Mouse (Mus musculus) embryonic facial prominence, embryonic 15.5 days (tissue): ENCODE measurements around the gene Rag2. TPM values are rescaled to one million over a fixed set of nuclear protein-coding genes. Genes with fewer than 3 reads are reported as not detected.

Source experiments
- ATAC-seq: fragments of 200-750 bp; cut with Nextera tagmentation; 2 replicates; pipeline ENCODE4 v1.8.0; 2017; ENCODE audit warnings: low read depth, moderate TSS enrichment; ENCODE audit not compliant: insufficient number of reproducible peaks, low FRiP score, low TSS enrichment
- H3K27ac ChIP-seq: fragments of 300-500 bp; sonication (generic); replicated peaks from 2 replicates; pipeline ENCODE4 v1.5.1; 2015; ENCODE audit warnings: mild to moderate bottlenecking, inconsistent platforms
- H3K27me3 ChIP-seq: fragments of 300-500 bp; sonication (generic); 2 replicates; pipeline ENCODE4 v1.6.1; 2015; ENCODE audit warnings: inconsistent platforms
- H3K36me3 ChIP-seq: fragments of 300-500 bp; sonication (generic); 2 replicates; pipeline ENCODE4 v1.6.1; 2015; ENCODE audit warnings: mild to moderate bottlenecking, inconsistent platforms
- H3K4me1 ChIP-seq: fragments of 300-500 bp; sonication (generic); 2 replicates; pipeline ENCODE4 v1.6.1; 2015; ENCODE audit warnings: inconsistent platforms
- H3K4me2 ChIP-seq: fragments of 300-500 bp; sonication (generic); replicated peaks from 2 replicates; pipeline ENCODE4 v1.6.1; 2015; ENCODE audit warnings: mild to moderate bottlenecking, inconsistent platforms
- H3K4me3 ChIP-seq: fragments of 300-500 bp; sonication (generic); replicated peaks from 2 replicates; pipeline ENCODE4 v1.5.1; 2015; ENCODE audit warnings: mild to moderate bottlenecking, inconsistent platforms
- H3K9ac ChIP-seq: fragments of 300-500 bp; sonication (generic); 2 replicates; pipeline ENCODE4 v1.6.1; 2015; ENCODE audit warnings: inconsistent platforms
- H3K9me3 ChIP-seq: fragments of 300-500 bp; sonication (generic); replicated peaks from 2 replicates; pipeline ENCODE4 v1.6.1; 2016; ENCODE audit warnings: inconsistent platforms
- WGBS: fragments of 180-500 bp; shearing (Covaris S2); methylation state at CpG from one replicate; pipeline ENCODE4 v1.1.7; 2015; 5-methylcytosine and 5-hydroxymethylcytosine counted together
- polyA plus RNA-seq: library from polyadenylated mRNA; unstranded; fragments of >200 nt; fragmentation: Nextera tagmentation; extraction: Ambion mirVana; gene quantifications from 2 replicates; pipeline ENCODE4 v1.2.1, GENCODE M21; 2015

Rag2 gene
- polyA plus RNA-seq, 1 experiment from 2014 or later, result 0.11 TPM

- no peaks in the 10 kb centered on the region for H3K9me3 ChIP-seq
- H3K27ac ChIP-seq, result no peak overlapping the region
- no peak overlapping the region for H3K9ac ChIP-seq
- H3K4me3 ChIP-seq, result no peak overlapping the region
- H3K4me2 ChIP-seq, result no peak overlapping the region
- no peaks in the 10 kb centered on the region for H3K36me3 ChIP-seq
- H3K4me1 ChIP-seq, result peaks cover 13% of the 10 kb centered on the region
- WGBS, result 43% methylated on average over 13 of the region's 13 CpGs
- 0 out of 2 replicates have a peak, but pooled peaks have one; percentile 47 for ATAC-seq
- no peaks in the 10 kb centered on the region for H3K27me3 ChIP-seq
Measured at GRCm38 (mm10) chr2:101598190-101599181, 26.0 kb upstream of the Rag2 start.

GRCm38 (mm10) chr2:101600703-101601102 is 23.8 kb upstream of the Rag2 start:
- H3K4me2 ChIP-seq, result no peak overlapping the region
- H3K9me3 ChIP-seq, result no peaks in the 10 kb centered on the region
- no peak overlapping the region for H3K9ac ChIP-seq
- H3K4me3 ChIP-seq, result no peak overlapping the region
- WGBS, result 5% methylated on average over 8 of the region's 8 CpGs
- H3K27me3 ChIP-seq, result no peaks in the 10 kb centered on the region
- no peaks in the 10 kb centered on the region for H3K36me3 ChIP-seq
- peak; percentile 29; the same call in 1 of the 2 replicates for ATAC-seq
- peak overlapping the region; percentile 76 for H3K27ac ChIP-seq
- H3K4me1 ChIP-seq, result peaks cover 13% of the 10 kb centered on the region

- H3K4me1 ChIP-seq, result peaks cover 13% of the 10 kb centered on the region
- H3K9ac ChIP-seq, result no peak overlapping the region
- no peaks in the 10 kb centered on the region for H3K36me3 ChIP-seq
- no peak overlapping the region for H3K27ac ChIP-seq
- 84% methylated on average over 1 of the region's 1 CpGs for WGBS
- no peaks in the 10 kb centered on the region for H3K9me3 ChIP-seq
- no peaks in the 10 kb centered on the region for H3K27me3 ChIP-seq
- H3K4me2 ChIP-seq, result no peak overlapping the region
- no peak for ATAC-seq
- H3K4me3 ChIP-seq, result no peak overlapping the region
Measured at GRCm38 (mm10) chr2:101603099-101603498, 21.4 kb upstream of the Rag2 start.

DNA sequence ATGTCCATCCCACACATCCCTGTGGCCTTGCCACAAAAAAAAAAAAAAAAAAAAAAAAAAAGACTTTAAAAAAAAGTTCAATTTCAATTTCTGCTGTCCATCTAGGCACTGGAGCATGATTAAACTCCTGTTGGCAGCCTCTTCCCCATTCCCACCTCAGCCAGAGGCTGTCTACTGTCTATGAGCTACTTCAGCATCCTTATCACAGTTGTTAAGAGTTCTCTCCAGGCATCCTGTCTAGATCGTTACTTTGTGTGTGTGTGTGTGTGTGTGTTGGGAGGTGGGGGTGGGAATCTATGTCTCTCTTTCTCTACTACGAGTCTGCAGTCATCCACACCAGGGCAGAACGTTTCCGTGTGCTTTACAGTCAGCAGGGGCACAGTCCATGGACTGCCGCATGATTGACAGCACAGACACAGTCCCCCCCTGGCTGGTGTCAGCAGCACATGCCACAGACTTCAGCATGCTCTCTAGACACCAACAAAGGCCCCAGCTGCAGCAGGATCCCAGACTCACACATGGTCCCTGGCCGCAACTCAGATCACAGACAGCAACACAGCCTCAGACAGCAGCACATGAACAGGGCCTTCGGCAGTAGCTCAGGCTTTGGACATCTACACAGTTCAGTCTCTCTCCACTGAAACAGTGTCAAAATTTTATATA is 16.2 kb upstream of the Rag2 start:
- H3K9ac ChIP-seq, result no peak overlapping the region
- H3K4me3 ChIP-seq, result no peak overlapping the region
- no peaks in the 10 kb centered on the region for H3K9me3 ChIP-seq
- H3K27ac ChIP-seq, result no peak overlapping the region
- 48% methylated on average over 7 of the region's 7 CpGs for WGBS
- no peaks in the 10 kb centered on the region for H3K36me3 ChIP-seq
- no peak for ATAC-seq
- no peaks in the 10 kb centered on the region for H3K27me3 ChIP-seq
- H3K4me2 ChIP-seq, result no peak overlapping the region
- no peaks in the 10 kb centered on the region for H3K4me1 ChIP-seq

- no peak overlapping the region for H3K4me3 ChIP-seq
- no peaks in the 10 kb centered on the region for H3K36me3 ChIP-seq
- H3K9ac ChIP-seq, result no peak overlapping the region
- no peaks in the 10 kb centered on the region for H3K4me1 ChIP-seq
- H3K9me3 ChIP-seq, result no peaks in the 10 kb centered on the region
- 83% methylated on average over 3 of the region's 3 CpGs for WGBS
- ATAC-seq, result no peak
- no peaks in the 10 kb centered on the region for H3K27me3 ChIP-seq
- no peak overlapping the region for H3K4me2 ChIP-seq
- H3K27ac ChIP-seq, result no peak overlapping the region
Measured at GRCm38 (mm10) chr2:101610861-101611260, 13.7 kb upstream of the Rag2 start.

DNA sequence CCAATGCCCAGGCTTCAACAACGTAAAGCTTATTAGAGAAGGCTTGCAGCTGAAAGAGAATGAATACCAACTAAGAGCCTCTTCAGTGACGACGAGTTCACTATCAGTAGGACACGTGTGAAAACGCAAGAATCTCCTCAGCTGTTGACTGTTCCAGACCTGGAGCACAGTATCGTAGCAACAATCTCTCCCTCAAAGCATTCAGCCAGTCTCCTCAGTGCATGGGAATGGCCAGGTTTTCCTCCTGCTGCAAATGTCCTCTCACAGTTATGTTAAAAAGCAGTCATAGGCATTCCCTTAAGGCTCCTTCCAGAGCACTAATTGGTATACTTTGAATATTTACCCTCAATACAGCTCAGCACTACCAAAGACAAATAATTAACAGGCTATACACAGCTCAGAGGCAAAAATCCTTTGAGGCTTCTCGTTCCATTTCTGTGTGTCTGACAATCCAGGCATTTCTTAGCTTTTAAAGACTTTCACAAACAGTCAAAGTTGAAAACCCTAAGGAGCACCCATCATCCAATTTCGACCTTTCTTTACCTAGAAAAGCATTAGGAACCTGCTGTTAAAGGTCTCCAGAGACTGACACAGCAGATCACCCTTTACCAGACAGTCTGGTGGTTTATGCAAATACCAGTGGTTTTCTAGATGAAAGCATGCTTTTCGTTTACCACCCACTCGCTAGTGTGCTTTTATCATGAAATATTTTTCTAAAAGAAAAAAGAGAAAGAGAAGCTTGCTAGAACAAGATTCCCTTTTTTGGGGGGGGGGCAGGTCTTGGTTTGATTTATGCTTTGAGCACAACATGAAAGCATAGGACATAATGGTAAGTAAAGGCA is 8.8 kb upstream of the Rag2 start:
- Histone ChIP-seq H3K9me3 (no peaks in the 10 kb centered on the region), H3K27me3 (no peaks in the 10 kb centered on the region), H3K9ac (no peak overlapping the region), H3K4me2 (no peak overlapping the region), H3K4me3 (no peak overlapping the region), H3K36me3 (no peaks in the 10 kb centered on the region), H3K27ac (no peak overlapping the region), H3K4me1 (no peaks in the 10 kb centered on the region)
- WGBS, result 53% methylated on average over 10 of the region's 10 CpGs
- ATAC-seq, result no peak

GRCm38 (mm10) chr2:101618373-101618772 is 6.1 kb upstream of the Rag2 start:
- no peak overlapping the region for H3K4me3 ChIP-seq
- H3K4me2 ChIP-seq, result no peak overlapping the region
- no peaks in the 10 kb centered on the region for H3K36me3 ChIP-seq
- no peak overlapping the region for H3K9ac ChIP-seq
- WGBS, result 80% methylated on average over 4 of the region's 4 CpGs
- H3K27me3 ChIP-seq, result no peaks in the 10 kb centered on the region
- no peaks in the 10 kb centered on the region for H3K4me1 ChIP-seq
- no peak for ATAC-seq
- H3K9me3 ChIP-seq, result no peaks in the 10 kb centered on the region
- H3K27ac ChIP-seq, result no peak overlapping the region

GRCm38 (mm10) chr2:101620899-101621298 is 3.6 kb upstream of the Rag2 start:
- H3K4me2 ChIP-seq, result no peak overlapping the region
- H3K4me3 ChIP-seq, result no peak overlapping the region
- no peaks in the 10 kb centered on the region for H3K36me3 ChIP-seq
- H3K9me3 ChIP-seq, result no peaks in the 10 kb centered on the region
- WGBS, result 54% methylated on average over 3 of the region's 3 CpGs
- H3K4me1 ChIP-seq, result no peaks in the 10 kb centered on the region
- no peak for ATAC-seq
- H3K27me3 ChIP-seq, result no peaks in the 10 kb centered on the region
- no peak overlapping the region for H3K27ac ChIP-seq
- no peak overlapping the region for H3K9ac ChIP-seq

- 67% methylated on average over 7 of the region's 7 CpGs for WGBS
- no peak overlapping the region for H3K9ac ChIP-seq
- no peaks in the 10 kb centered on the region for H3K27me3 ChIP-seq
- H3K4me1 ChIP-seq, result no peaks in the 10 kb centered on the region
- no peaks in the 10 kb centered on the region for H3K9me3 ChIP-seq
- no peak overlapping the region for H3K4me2 ChIP-seq
- no peaks in the 10 kb centered on the region for H3K36me3 ChIP-seq
- no peak overlapping the region for H3K27ac ChIP-seq
- no peak for ATAC-seq
- no peak overlapping the region for H3K4me3 ChIP-seq
Measured at GRCm38 (mm10) chr2:101621611-101622010, 2.9 kb upstream of the Rag2 start.

DNA sequence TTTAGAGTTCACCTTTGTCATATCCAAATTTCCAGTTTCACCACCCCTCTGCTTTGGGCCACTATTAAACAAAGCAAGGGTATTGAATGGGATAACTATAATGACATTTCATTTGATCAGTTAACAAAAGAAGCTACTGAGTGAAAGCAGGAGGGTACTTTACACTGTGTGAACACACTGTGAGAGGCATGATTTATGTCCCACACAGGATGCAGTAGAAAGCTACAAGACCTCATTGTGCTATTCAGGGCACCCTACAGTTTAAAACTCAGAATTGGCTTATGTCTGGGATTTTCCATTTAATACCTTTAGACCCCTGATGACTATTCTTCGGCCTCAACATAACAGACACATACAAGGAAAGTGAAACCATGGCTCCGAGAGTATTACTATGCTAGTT is 1.5 kb upstream of the Rag2 start:
- 89% methylated on average over 2 of the region's 2 CpGs for WGBS
- Histone ChIP-seq H3K4me2 (no peak overlapping the region), H3K4me1 (no peaks in the 10 kb centered on the region), H3K36me3 (no peaks in the 10 kb centered on the region), H3K9me3 (no peaks in the 10 kb centered on the region), H3K4me3 (no peak overlapping the region), H3K27me3 (no peaks in the 10 kb centered on the region), H3K9ac (no peak overlapping the region), H3K27ac (no peak overlapping the region)
- no peak for ATAC-seq

DNA sequence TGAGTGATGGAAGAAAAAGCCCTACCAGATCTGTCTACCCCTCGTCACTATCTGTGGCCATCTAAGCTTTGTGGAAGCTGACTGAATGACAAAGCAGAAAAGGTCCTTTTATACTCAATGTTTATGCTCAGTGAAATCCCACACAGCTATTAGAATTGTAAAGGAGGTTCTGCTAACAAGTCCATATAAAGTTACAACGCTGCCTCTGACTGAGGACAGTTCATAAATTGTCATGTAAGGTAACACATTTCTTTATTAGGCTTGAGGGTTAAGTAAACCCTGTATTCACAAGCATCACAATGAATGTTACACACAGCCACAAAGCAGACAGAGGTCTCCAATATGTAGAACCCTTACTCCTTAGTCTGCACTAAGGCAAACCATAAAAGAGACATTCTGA is 507 bp upstream of the Rag2 start:
- Histone ChIP-seq H3K4me1 (no peaks in the 10 kb centered on the region), H3K27me3 (no peaks in the 10 kb centered on the region), H3K9ac (no peak overlapping the region), H3K4me2 (no peak overlapping the region), H3K36me3 (no peaks in the 10 kb centered on the region), H3K9me3 (no peaks in the 10 kb centered on the region), H3K4me3 (no peak overlapping the region), H3K27ac (no peak overlapping the region)
- 70% methylated on average over 2 of the region's 2 CpGs for WGBS
- ATAC-seq, result no peak
